Mouse (Mus musculus) embryonic fibroblast, embryonic 13.5 days (primary cell): ENCODE results near the gene Hs3st5.

Experiments
- CTCF ChIP-seq: IDR thresholded peaks from 2 replicates; pipeline ENCODE4 v1.5.1; 2011; ENCODE audit warnings: mild to moderate bottlenecking, control low read depth, low read length, moderate library complexity, borderline replicate concordance; ENCODE audit not compliant: insufficient read depth
- POLR2A ChIP-seq: IDR thresholded peaks from 2 replicates; pipeline ENCODE4 v1.6.1; 2011; ENCODE audit warnings: low read depth, mild to moderate bottlenecking, control low read depth, low read length, moderate library complexity

DNA sequence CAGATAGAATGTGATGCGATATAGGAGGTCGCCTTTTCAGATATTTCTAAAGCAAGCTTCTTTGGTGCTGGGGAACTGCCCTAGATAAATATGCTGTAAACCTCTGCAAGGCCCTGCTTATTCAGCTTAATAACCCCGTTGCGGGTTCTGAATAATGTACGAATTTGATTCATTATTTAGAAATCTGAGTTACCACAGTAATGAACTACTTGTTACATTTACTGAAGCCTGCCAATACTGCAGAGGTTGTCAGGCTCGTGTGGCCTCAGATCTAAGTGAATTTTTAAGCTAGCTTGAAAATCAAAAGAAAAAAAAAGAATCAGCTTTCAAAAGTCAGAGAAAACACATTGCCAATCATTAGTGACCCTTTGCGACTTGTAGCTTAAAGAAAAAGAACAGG lies 280.4 kb downstream of the Hs3st5 start:
- TF ChIP-seq CTCF (no peak), POLR2A (no peak)
